Mouse (Mus musculus) CH12.LX (cell line): ENCODE measurements around the gene Rnf7. TPM values are rescaled to one million over a fixed set of nuclear protein-coding genes. Genes with fewer than 3 reads are reported as not detected.
"Not testable (repeated sequence)": the region's sequence is repeated elsewhere in the genome, so short reads cannot be mapped to it uniquely, and the experiment has no call there.

ENCODE experiments used
- DNase-seq: peaks from one replicate; pipeline ENCODE4 v3.0.0-alpha.2; 2013; ENCODE audit errors: extremely low read depth
- H3K27ac ChIP-seq: 2 replicates; pipeline ENCODE4 v1.5.1; 2012; ENCODE audit warnings: low read depth, mild to moderate bottlenecking, control low read depth, moderate library complexity; ENCODE audit not compliant: insufficient read depth
- H3K27me3 ChIP-seq: replicated peaks from 2 replicates; pipeline ENCODE3; 2012; ENCODE audit warnings: inconsistent platforms
- H3K36me3 ChIP-seq, 2 experiments: replicated peaks in 1 of 2; 2 replicates each; pipeline versions ENCODE3 to v1.6.1; 2012; ENCODE audit warnings: inconsistent platforms in 1 of 2, low read length in 1 of 2, mild to moderate bottlenecking in 1 of 2, mixed read lengths in 1 of 2, moderate library complexity in 1 of 2; ENCODE audit not compliant: control insufficient read depth in 1 of 2, insufficient read depth in 1 of 2
- H3K4me1 ChIP-seq, 2 experiments: 2 replicates each; pipeline ENCODE4 v1.6.1; 2012; ENCODE audit warnings: inconsistent platforms in 1 of 2, moderate library complexity in 1 of 2; ENCODE audit not compliant: insufficient read depth in 2 of 2, control insufficient read depth in 1 of 2
- H3K4me2 ChIP-seq: 2 replicates; pipeline ENCODE4 v1.6.1; 2012; ENCODE audit warnings: low read depth, mild to moderate bottlenecking, control low read depth; ENCODE audit not compliant: poor library complexity, insufficient read depth, severe bottlenecking
- H3K4me3 ChIP-seq, 3 experiments: fragments of 150-350 bp in 1 of 3; sonication (generic) in 1 of 3; replicated peaks in 1 of 3; 2 replicates each; pipeline versions ENCODE3 to v1.5.1; 2011 to 2012; ENCODE audit warnings: low read depth in 2 of 3, low read length in 2 of 3, mild to moderate bottlenecking in 2 of 3, moderate library complexity in 2 of 3, control low read depth in 1 of 3, improper control_type of control experiment in 1 of 3, inconsistent platforms in 1 of 3, mixed read lengths in 1 of 3; ENCODE audit not compliant: poor library complexity in 1 of 3
- H3K79me2 ChIP-seq: replicated peaks from 2 replicates; pipeline ENCODE4 v1.6.1; 2012; ENCODE audit warnings: mild to moderate bottlenecking, moderate library complexity; ENCODE audit not compliant: control insufficient read depth, poor library complexity, insufficient read depth, severe bottlenecking; ENCODE audit errors: extremely low read depth
- H3K9ac ChIP-seq: 2 replicates; pipeline ENCODE4 v1.6.1; 2012; ENCODE audit warnings: low read depth, mild to moderate bottlenecking, control low read depth, moderate library complexity; ENCODE audit not compliant: insufficient read depth
- H3K9me3 ChIP-seq: replicated peaks from 2 replicates; pipeline ENCODE3; 2012; ENCODE audit warnings: low read length, inconsistent platforms, mixed read lengths
- BHLHE40 ChIP-seq: IDR thresholded peaks from 2 replicates; pipeline ENCODE4 v1.6.1; 2011; ENCODE audit warnings: mild to moderate bottlenecking, low read depth, low read length, improper control_type of control experiment
- CHD1 ChIP-seq: IDR thresholded peaks from 2 replicates; pipeline ENCODE4 v1.6.1; 2012; ENCODE audit warnings: low read depth, low read length, improper control_type of control experiment, inconsistent platforms
- CTCF ChIP-seq, 2 experiments: IDR thresholded peaks in 1 of 2; conservative IDR thresholded peaks in 1 of 2; 2 replicates each; pipeline ENCODE4 v1.5.1; 2011 to 2012; ENCODE audit warnings: low read depth in 2 of 2, low read length in 2 of 2, improper control_type of control experiment in 1 of 2, inconsistent platforms in 1 of 2, mild to moderate bottlenecking in 1 of 2, moderate library complexity in 1 of 2
- EP300 ChIP-seq: IDR thresholded peaks from 2 replicates; pipeline ENCODE4 v1.6.1; 2011; ENCODE audit warnings: low read length, improper control_type of control experiment
- ETS1 ChIP-seq: conservative IDR thresholded peaks from 2 replicates; pipeline ENCODE4 v1.6.1; 2012; ENCODE audit warnings: low read depth, mild to moderate bottlenecking, inconsistent platforms, low read length, improper control_type of control experiment, moderate library complexity
- IRF4 ChIP-seq: IDR thresholded peaks from 2 replicates; pipeline ENCODE4 v1.6.1; 2014; ENCODE audit warnings: low read depth, mild to moderate bottlenecking, inconsistent platforms, low read length, improper control_type of control experiment
- JUN ChIP-seq: IDR thresholded peaks from 2 replicates; pipeline ENCODE4 v1.6.1; 2011; ENCODE audit warnings: low read depth, mild to moderate bottlenecking, low read length, improper control_type of control experiment, moderate library complexity; ENCODE audit not compliant: insufficient read depth
- JUND ChIP-seq: conservative IDR thresholded peaks from 2 replicates; pipeline ENCODE4 v1.6.1; 2011; ENCODE audit warnings: low read depth, low read length, improper control_type of control experiment
- MAX ChIP-seq: IDR thresholded peaks from 2 replicates; pipeline ENCODE4 v1.6.1; 2011; ENCODE audit warnings: low read length, improper control_type of control experiment
- PAX5 ChIP-seq: IDR thresholded peaks from 2 replicates; pipeline ENCODE4 v1.6.1; 2012; ENCODE audit warnings: low read length, inconsistent platforms, mixed read lengths
- RAD21 ChIP-seq: IDR thresholded peaks from 2 replicates; pipeline ENCODE4 v1.6.1; 2011; ENCODE audit warnings: low read depth, mild to moderate bottlenecking, low read length, improper control_type of control experiment, moderate library complexity
- RCOR1 ChIP-seq: conservative IDR thresholded peaks from 2 replicates; pipeline ENCODE4 v1.6.1; 2012; ENCODE audit warnings: low read depth, mild to moderate bottlenecking, inconsistent platforms, low read length, improper control_type of control experiment
- SIN3A ChIP-seq: IDR thresholded peaks from 2 replicates; pipeline ENCODE4 v1.6.1; 2012; ENCODE audit warnings: low read length, improper control_type of control experiment, inconsistent platforms
- SMC3 ChIP-seq: IDR thresholded peaks from 2 replicates; pipeline ENCODE4 v1.6.1; 2011; ENCODE audit warnings: low read depth, low read length, improper control_type of control experiment
- TBP ChIP-seq: conservative IDR thresholded peaks from 2 replicates; pipeline ENCODE4 v1.6.1; 2011; ENCODE audit warnings: low read depth, low read length, improper control_type of control experiment
- USF1 ChIP-seq: IDR thresholded peaks from 2 replicates; pipeline ENCODE4 v1.6.1; 2014; ENCODE audit warnings: low read depth, mild to moderate bottlenecking, inconsistent platforms, low read length, improper control_type of control experiment
- ZC3H11A ChIP-seq: IDR thresholded peaks from 2 replicates; pipeline ENCODE4 v1.6.1; 2012; ENCODE audit warnings: low read depth, mild to moderate bottlenecking, inconsistent platforms, low read length, improper control_type of control experiment
- dilution Hi-C: fragments of 300-500 bp; cut with MboI; formaldehyde crosslinking; loops from 2 replicates; pipeline ENCODE4 v1.14.3; 2020; ENCODE audit warnings: low sequenced_read_pairs; ENCODE audit not compliant: extremely low pct_unique_long_range_greater_than_20kb, extremely low pct_ligation_motif_present
- in situ Hi-C: fragments of 300-500 bp; cut with MboI; formaldehyde crosslinking; loops from 3 replicates; pipeline ENCODE4 v1.14.3; 2019; ENCODE audit warnings: low sequenced_read_pairs, low pct_ligation_motif_present, low pct_unique_long_range_greater_than_20kb, mixed read lengths
- polyA plus RNA-seq: library from polyadenylated mRNA; unstranded; fragments of >175 nt; gene quantifications from 2 replicates; pipeline ENCODE4 v1.2.1, GENCODE M21; 2012; ENCODE audit warnings: low read depth; ENCODE audit not compliant: insufficient read length
- total RNA-seq, 2 experiments: library from RNA; depleted of rRNA; stranded (reverse); fragments of 300-350 nt in 1 of 2; fragments of >200 nt in 1 of 2; gene quantifications; 2 replicates each; pipeline ENCODE4 v1.2.3; 2012 to 2014

Gene Rnf7
- total and polyA plus RNA-seq, 3 experiments, result 131 to 277 (median 135) TPM

DNA sequence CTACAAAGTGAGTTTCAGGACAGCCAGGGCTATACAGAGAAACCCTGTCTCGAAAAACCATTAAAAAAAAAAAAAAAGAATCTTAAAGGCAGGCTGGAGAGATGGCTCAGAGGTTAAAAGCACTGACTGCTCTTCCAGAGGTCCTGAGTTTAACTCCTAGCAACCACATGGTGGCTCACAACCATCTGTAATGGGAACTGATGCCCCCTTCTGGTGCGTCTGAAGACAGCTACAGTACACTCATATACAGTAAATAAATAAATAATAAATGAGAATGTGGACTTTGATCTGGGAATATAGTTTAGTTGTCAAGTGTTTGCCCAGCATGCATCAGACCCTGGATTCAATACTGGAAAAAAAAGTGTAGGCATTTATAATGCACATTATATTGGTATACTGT, 43.1 kb upstream of the Rnf7 start:
- H3K79me2 ChIP-seq, in situ Hi-C loops, H3K36me3 ChIP-seq, dilution Hi-C loops, H3K4me3 ChIP-seq, H3K27me3 ChIP-seq, H3K4me2 ChIP-seq, H3K9me3 ChIP-seq, H3K27ac ChIP-seq, H3K9ac ChIP-seq: not testable (repeated sequence)
- peaks cover 7 to 14% of the 10 kb centered on the region in 2 experiments for H3K4me1 ChIP-seq
- peak; percentile 13 for DNase-seq
- TF ChIP-seq SMC3 (peak; percentile 36; the same call in 1 of the 2 replicates), CTCF (conservative IDR thresholded peaks at IDR 0.05 in 1 of 2, IDR thresholded peaks at IDR 0.05 in 1 of 2; ENCODE audit: low read depth in 2 of 2, low read length in 2 of 2) (peak in 1 of 2 experiments; percentile 76; a peak in 2 of 4 replicates)
- TF ChIP-seq, all 38 proteins: peak for 2; not testable (repeated sequence) for 36

DNA sequence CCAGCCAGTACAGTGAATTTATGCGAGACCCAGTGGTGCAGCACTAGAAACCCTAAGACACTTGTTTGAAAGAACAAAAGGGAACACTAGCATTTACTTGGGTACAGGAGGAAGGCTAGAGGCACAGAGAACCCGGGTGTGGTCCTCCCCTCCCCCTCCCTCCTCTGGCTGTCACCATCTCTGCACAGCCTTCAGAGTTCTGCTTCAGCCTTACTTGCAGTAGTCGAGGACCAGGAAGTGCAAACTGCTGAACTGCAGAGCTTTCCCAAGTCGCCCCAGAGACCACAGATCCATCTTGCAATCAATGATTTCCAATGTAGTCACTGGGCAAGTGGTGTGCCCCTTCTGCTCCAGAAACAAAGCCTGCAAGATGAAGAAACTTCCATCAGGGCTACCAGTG, 39.0 kb upstream of the Rnf7 start:
- dilution Hi-C loops, result no loop called here
- H3K4me1 ChIP-seq, result peaks cover 0 to 4% of the 10 kb centered on the region in 2 experiments; a peak in 2 of 4 replicates
- no peak overlapping the region for H3K4me3 ChIP-seq
- in situ Hi-C loops, result no loop called here
- H3K27ac ChIP-seq, result no peak overlapping the region
- H3K27me3 ChIP-seq, result no peaks in the 10 kb centered on the region
- no peak for TF ChIP-seq CHD1
- TF ChIP-seq JUND, result no peak
- no peak for TF ChIP-seq BHLHE40
- TF ChIP-seq TBP, result no peak
- no peak for TF ChIP-seq ZC3H11A
- no peak for TF ChIP-seq PAX5
- no peak for TF ChIP-seq RAD21
- TF ChIP-seq USF1, result no peak
- no peak for TF ChIP-seq SIN3A
- TF ChIP-seq IRF4, result no peak
- TF ChIP-seq ETS1, result no peak
- no peak for TF ChIP-seq JUN
- TF ChIP-seq EP300, result no peak
- no peak for TF ChIP-seq MAX
- no peak for TF ChIP-seq RCOR1
- H3K9me3 ChIP-seq, result no peaks in the 10 kb centered on the region
- no peak overlapping the region for H3K9ac ChIP-seq
- no peaks in the 10 kb centered on the region for H3K36me3 ChIP-seq
- DNase-seq, result no peak
- H3K4me2 ChIP-seq, result no peak overlapping the region
- no peaks in the 10 kb centered on the region for H3K79me2 ChIP-seq
